Mouse (Mus musculus) frontal cortex, adult 2 months (tissue): ENCODE data around the gene Fbxw9. TPM values are rescaled to one million over a fixed set of nuclear protein-coding genes. Genes with fewer than 3 reads are reported as not detected.

Experiments used
- DNase-seq, 2 experiments: peaks; one replicate each; pipeline ENCODE4 v3.0.0; 2022; ENCODE audit warnings: low spot score in 1 of 2; ENCODE audit errors: extremely low spot score in 1 of 2
- polyA plus RNA-seq: library from polyadenylated mRNA; depleted of rRNA; stranded (reverse); fragments of >200 nt; gene quantifications from 2 replicates; pipeline ENCODE4 v1.2.3, GENCODE M21; 2012

The Fbxw9 gene
- polyA plus RNA-seq, 1 experiment, result 42.4 TPM

- peak; percentile 92 to 95 for DNase-seq
Observed at GRCm38 (mm10) chr8:85036718-85037365, 23.0 kb upstream of the Fbxw9 start, which contains the start of gene Tnpo2. TSS of gene Tnpo2 (plus strand) at chr8:85036915.

GRCm38 (mm10) chr8:85037366-85037680 is 22.5 kb upstream of the Fbxw9 start:
- no peak for DNase-seq

- peak in 1 of 2 experiments; percentile 62 for DNase-seq
Observed at GRCm38 (mm10) chr8:85037681-85038531, 21.9 kb upstream of the Fbxw9 start.

- DNase-seq, result no peak
Observed at GRCm38 (mm10) chr8:85043619-85044018, 16.2 kb upstream of the Fbxw9 start.

GRCm38 (mm10) chr8:85057367-85057766 is 2.5 kb upstream of the Fbxw9 start:
- no peak for DNase-seq

GRCm38 (mm10) chr8:85062603-85063002 is 2.7 kb downstream of the Fbxw9 start:
- no peak for DNase-seq

GRCm38 (mm10) chr8:85065213-85065612 is 5.4 kb downstream of the Fbxw9 start:
- no peak for DNase-seq

- no peak for DNase-seq
Observed at GRCm38 (mm10) chr8:85067155-85067554, 7.3 kb downstream of the Fbxw9 start.

- no peak for DNase-seq
Observed at GRCm38 (mm10) chr8:85067982-85068381, 8.1 kb downstream of the Fbxw9 start, which contains the start of gene Gm5741. TSS of gene Gm5741 (minus strand) at chr8:85067982.

GRCm38 (mm10) chr8:85071041-85071440 is 11.2 kb downstream of the Fbxw9 start:
- no peak for DNase-seq

GRCm38 (mm10) chr8:85071514-85072281 is 11.8 kb downstream of the Fbxw9 start, which contains the start of gene Dhps:
TSS of gene Dhps (plus strand) at chr8:85071757.
- DNase-seq, result peak; percentile 85 to 94

GRCm38 (mm10) chr8:85072364-85072929 is 12.6 kb downstream of the Fbxw9 start:
- peak in 1 of 2 experiments; percentile 40 for DNase-seq

GRCm38 (mm10) chr8:85073041-85073612 is 13.3 kb downstream of the Fbxw9 start:
- DNase-seq, result no peak

- DNase-seq, result no peak
Observed at GRCm38 (mm10) chr8:85074167-85074566, 14.3 kb downstream of the Fbxw9 start.

- DNase-seq, result no peak
Observed at GRCm38 (mm10) chr8:85074617-85075016, 14.8 kb downstream of the Fbxw9 start.

- DNase-seq, result no peak
Observed at GRCm38 (mm10) chr8:85076001-85076400, 16.1 kb downstream of the Fbxw9 start.

- peak; percentile 75 to 88 for DNase-seq
Observed at GRCm38 (mm10) chr8:85076993-85077392, 17.1 kb downstream of the Fbxw9 start.

GRCm38 (mm10) chr8:85080214-85080531 is 20.3 kb downstream of the Fbxw9 start:
- DNase-seq, result no peak

- DNase-seq, result peak in 1 of 2 experiments; percentile 71
Observed at GRCm38 (mm10) chr8:85080532-85081215, 20.8 kb downstream of the Fbxw9 start, which contains the start of gene Wdr83os. TSS of gene Wdr83os (plus strand) at chr8:85080740.

GRCm38 (mm10) chr8:85081216-85081555 is 21.3 kb downstream of the Fbxw9 start, which contains the start of gene Wdr83:
TSS of gene Wdr83 (minus strand) at chr8:85081306.
- DNase-seq, result no peak
